ENCODE assay signal across 8 mouse cellular contexts in genomic region chr8:111061688-111062071, GRCm38 (mm10). TPM values are rescaled to one million over a fixed set of nuclear protein-coding genes. Genes with fewer than 3 reads are reported as not detected.
A peak's percentile ranks its signal among the peaks of the same experiment; 100 is the strongest.
DNase-seq lines count a peak whose midpoint lies in the region; ATAC-seq and TF ChIP-seq lines count a peak whose summit lies in the region.

No protein-coding gene starts in this region.

- H3K27ac ChIP-seq in left cerebral cortex, adult 2 months, result peak overlapping the region; percentile 20; the same call in 1 of the 2 replicates
- no peak overlapping the region for H3K27ac ChIP-seq in heart, postnatal 0 days (ENCODE audit: low read depth)

- intact Hi-C loops in left cerebral cortex, adult 2 months (cut with DNase I), result no loop called here
- intact Hi-C loops in left cerebral cortex, postnatal 14 days (cut with DNase I), result loop anchor here (2.0 kb wide), 1 partner anchor 29 kb away; no protein-coding TSS in a partner anchor
- intact Hi-C loops in left cerebral cortex, postnatal 25 days (cut with DNase I), result no loop called here

- no peaks in the 10 kb centered on the region for H3K9me3 ChIP-seq in heart, postnatal 0 days (replicated peaks; ENCODE audit: control insufficient read depth, low read length)
- no peaks in the 10 kb centered on the region for H3K9me3 ChIP-seq in megakaryocyte, embryonic 14.5 days

- TF ChIP-seq EP300 in heart, postnatal 0 days (IDR thresholded peaks at IDR 0.05; ENCODE audit: low read depth), result no peak

- H3K36me3 ChIP-seq in heart, postnatal 0 days (replicated peaks; ENCODE audit: control insufficient read depth, insufficient read depth, low read length), result no peaks in the 10 kb centered on the region
- peaks cover 3% of the 10 kb centered on the region for H3K36me3 ChIP-seq in megakaryocyte, embryonic 14.5 days (replicated peaks; ENCODE audit: low read length)

- no peaks in the 10 kb centered on the region for H3K27me3 ChIP-seq in heart, postnatal 0 days (ENCODE audit: control insufficient read depth, insufficient read depth, low read length)
- peaks cover 32% of the 10 kb centered on the region for H3K27me3 ChIP-seq in megakaryocyte, embryonic 14.5 days (replicated peaks)

- peaks cover 10% of the 10 kb centered on the region; the same call in 1 of the 2 replicates for H3K4me1 ChIP-seq in heart, postnatal 0 days (ENCODE audit: control insufficient read depth, insufficient read depth)
- peaks cover 67% of the 10 kb centered on the region for H3K4me1 ChIP-seq in megakaryocyte, embryonic 14.5 days

- H3K4me3 ChIP-seq in left cerebral cortex, adult 2 months, result peak overlapping the region; percentile 60
- H3K4me3 ChIP-seq in heart, postnatal 0 days (ENCODE audit: low read depth, low read length), result peak overlapping the region; percentile 59
- H3K4me3 ChIP-seq in megakaryocyte, embryonic 14.5 days (replicated peaks), result peak overlapping the region; percentile 94

- DNase-seq in left cerebral cortex, adult 2 months (ENCODE audit: extremely low spot score in 1 of 2, low spot score in 2 of 2), result no peak
- no peak for DNase-seq in left cerebral cortex, postnatal 14 days (ENCODE audit: low spot score in 2 of 2)
- no peak for DNase-seq in heart, postnatal 0 days (ENCODE audit: low spot score)
- DNase-seq in ovary, postnatal 14 days (ENCODE audit: low spot score), result no peak
- no peak for DNase-seq in left cerebral cortex, postnatal 25 days (ENCODE audit: low spot score in 2 of 2)

- peak overlapping the region; percentile 71 for H3K4me2 ChIP-seq in heart, postnatal 0 days (ENCODE audit: low read depth, low read length)

- ATAC-seq in common myeloid progenitor, adult 5-6 weeks (replicated peaks; ENCODE audit: low read depth, poor library complexity, severe bottlenecking), result peak; percentile 30
- ATAC-seq in heart, postnatal 0 days (ENCODE audit: insufficient read depth, low read depth), result no peak
- no peak for ATAC-seq in monocyte, adult 5-6 weeks (replicated peaks; ENCODE audit: insufficient number of reproducible peaks, low FRiP score, low TSS enrichment, poor library complexity, severe bottlenecking)

- no peak for TF ChIP-seq CTCF in left cerebral cortex, adult 2 months (IDR thresholded peaks at IDR 0.05)
- no peak for TF ChIP-seq CTCF in heart, postnatal 0 days (IDR thresholded peaks at IDR 0.05; ENCODE audit: low read depth)

- 3% methylated on average over 14 of the region's 14 CpGs for WGBS in heart, postnatal 0 days

- peak overlapping the region; percentile 33 for H3K9ac ChIP-seq in heart, postnatal 0 days (replicated peaks; ENCODE audit: low read depth, low read length)

RNA-seq across cellular contexts. Expression of gene Exosc6, which starts 5.5 kb away (rescaled TPM):
- total RNA-seq in left cerebral cortex, adult 2 months (2021), result not detected
- not detected for total RNA-seq in left cerebral cortex, postnatal 14 days (2021)
- total RNA-seq in common myeloid progenitor, adult 5-6 weeks (2017), result 28.1 and 55.6 TPM in 2 replicates
- 7.1 and 17.0 TPM in 2 replicates for total RNA-seq in heart, postnatal 0 days (2014; rRNA removed; ENCODE audit: low replicate concordance)
- 0.38 and 2.0 TPM in 2 replicates for polyA plus RNA-seq in heart, postnatal 0 days (2015; fragmentation: Nextera tagmentation; extraction: Ambion mirVana)
- 17.8 and 46.3 TPM in 2 replicates for polyA plus RNA-seq in megakaryocyte, embryonic 14.5 days (2012; ENCODE audit: insufficient read depth, low replicate concordance)
- total RNA-seq in left cerebral cortex, postnatal 25 days (2021), result not detected
- total RNA-seq in monocyte, adult 5-6 weeks (2017), result 3.1 to 8.9 TPM (median 5.7 TPM) in 3 replicates

RNA-seq across cellular contexts. Expression of gene Aars, which starts 28.7 kb away (rescaled TPM):
- total RNA-seq in left cerebral cortex, adult 2 months (2021), result 100 to 1,000 TPM in 1 of 2 experiments, 10 to 100 TPM in 1; 90.2 to 103 TPM
- total RNA-seq in left cerebral cortex, postnatal 14 days (2021), result 10 to 100 TPM; 94.1 to 98.8 TPM
- 45.0 and 48.4 TPM in 2 replicates for total RNA-seq in common myeloid progenitor, adult 5-6 weeks (2017)
- total RNA-seq in heart, postnatal 0 days (2014; rRNA removed; ENCODE audit: low replicate concordance), result 35.1 and 38.9 TPM in 2 replicates
- polyA plus RNA-seq in heart, postnatal 0 days (2015; fragmentation: Nextera tagmentation; extraction: Ambion mirVana), result 22.3 and 25.6 TPM in 2 replicates
- polyA plus RNA-seq in megakaryocyte, embryonic 14.5 days (2012; ENCODE audit: insufficient read depth, low replicate concordance), result 29.9 and 34.3 TPM in 2 replicates
- 10 to 100 TPM; 94.3 to 95.5 TPM for total RNA-seq in left cerebral cortex, postnatal 25 days (2021)
- 21.3 to 43.8 TPM (median 39.0 TPM) in 3 replicates for total RNA-seq in monocyte, adult 5-6 weeks (2017)

RNA-seq across cellular contexts. Expression of gene Ddx19b, which starts 30.1 kb away (rescaled TPM):
- 10 to 100 TPM; 21.3 to 22.5 TPM for total RNA-seq in left cerebral cortex, adult 2 months (2021)
- 10 to 100 TPM; 28.9 to 29.0 TPM for total RNA-seq in left cerebral cortex, postnatal 14 days (2021)
- total RNA-seq in common myeloid progenitor, adult 5-6 weeks (2017), result 14.0 and 14.6 TPM in 2 replicates
- 9.3 and 10.2 TPM in 2 replicates for total RNA-seq in heart, postnatal 0 days (2014; rRNA removed; ENCODE audit: low replicate concordance)
- 2.8 and 3.6 TPM in 2 replicates for polyA plus RNA-seq in heart, postnatal 0 days (2015; fragmentation: Nextera tagmentation; extraction: Ambion mirVana)
- 1.1 TPM in 1 of 2 replicates, not detected in the other for polyA plus RNA-seq in megakaryocyte, embryonic 14.5 days (2012; ENCODE audit: insufficient read depth, low replicate concordance)
- 10 to 100 TPM; 24.4 to 27.4 TPM for total RNA-seq in left cerebral cortex, postnatal 25 days (2021)
- total RNA-seq in monocyte, adult 5-6 weeks (2017), result 11.0 to 15.2 TPM (median 14.4 TPM) in 3 replicates

RNA-seq across cellular contexts. Expression of gene Clec18a, which starts 30.5 kb away (rescaled TPM):
- total RNA-seq in left cerebral cortex, adult 2 months (2021), result 1 to 10 TPM; 3.7 to 6.4 TPM
- total RNA-seq in left cerebral cortex, postnatal 14 days (2021), result 1 to 10 TPM in 1 of 2 experiments, under 1 TPM in 1; 0.75 to 1.2 TPM
- 0.27 TPM in 1 of 2 replicates, not detected in the other for total RNA-seq in common myeloid progenitor, adult 5-6 weeks (2017)
- total RNA-seq in heart, postnatal 0 days (2014; rRNA removed; ENCODE audit: low replicate concordance), result not detected in 2 replicates
- polyA plus RNA-seq in heart, postnatal 0 days (2015; fragmentation: Nextera tagmentation; extraction: Ambion mirVana), result 0.05 and 0.10 TPM in 2 replicates
- polyA plus RNA-seq in megakaryocyte, embryonic 14.5 days (2012; ENCODE audit: insufficient read depth, low replicate concordance), result not detected in 2 replicates
- total RNA-seq in left cerebral cortex, postnatal 25 days (2021), result 1 to 10 TPM; 2.7 TPM
- not detected in 3 replicates for total RNA-seq in monocyte, adult 5-6 weeks (2017)

RNA-seq across cellular contexts. Expression of gene Pdpr, which starts 32.8 kb away (rescaled TPM):
- 10 to 100 TPM; 31.2 to 31.9 TPM for total RNA-seq in left cerebral cortex, adult 2 months (2021)
- 10 to 100 TPM; 31.6 to 32.1 TPM for total RNA-seq in left cerebral cortex, postnatal 14 days (2021)
- 24.8 and 24.9 TPM in 2 replicates for total RNA-seq in common myeloid progenitor, adult 5-6 weeks (2017)
- 67.8 and 87.4 TPM in 2 replicates for total RNA-seq in heart, postnatal 0 days (2014; rRNA removed; ENCODE audit: low replicate concordance)
- 14.9 and 17.9 TPM in 2 replicates for polyA plus RNA-seq in heart, postnatal 0 days (2015; fragmentation: Nextera tagmentation; extraction: Ambion mirVana)
- 0.89 and 1.00 TPM in 2 replicates for polyA plus RNA-seq in megakaryocyte, embryonic 14.5 days (2012; ENCODE audit: insufficient read depth, low replicate concordance)
- 10 to 100 TPM; 26.9 to 27.5 TPM for total RNA-seq in left cerebral cortex, postnatal 25 days (2021)
- total RNA-seq in monocyte, adult 5-6 weeks (2017), result 14.7 to 21.9 TPM (median 18.5 TPM) in 3 replicates
